Mouse (Mus musculus) ES-Bruce4 (cell line): ENCODE measurements around the gene Nell2.

Source experiments
- CTCF ChIP-seq: IDR thresholded peaks from one replicate; pipeline ENCODE4 v1.8.1; 2011; ENCODE audit warnings: low read depth, low read length
- POLR2A ChIP-seq: IDR thresholded peaks from one replicate; pipeline ENCODE4 v1.8.1; 2011; ENCODE audit warnings: low read length; ENCODE audit not compliant: insufficient read depth

DNA sequence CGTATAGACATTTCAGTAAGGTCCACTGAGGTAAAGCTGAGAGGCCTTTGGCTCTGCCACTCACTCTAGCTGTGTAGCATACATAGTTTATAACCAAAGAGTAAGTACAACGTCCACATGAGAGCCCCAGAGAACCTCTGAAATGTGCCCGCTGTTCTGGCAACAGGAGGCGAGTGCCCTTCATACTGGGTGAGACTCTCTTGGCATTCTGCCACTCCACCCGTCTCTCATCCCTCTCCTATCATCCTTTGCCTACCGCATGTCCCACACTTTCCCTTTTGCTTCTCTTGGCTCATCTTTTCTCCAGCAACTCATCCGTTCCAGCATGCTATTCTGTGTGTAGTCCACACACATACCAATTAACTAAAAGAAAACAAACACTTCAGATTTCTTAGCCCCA is 442.4 kb downstream of the Nell2 start:
- TF ChIP-seq CTCF (no peak), POLR2A (no peak)
